Mouse (Mus musculus) intestine, embryonic 15.5 days (tissue): Measurements from ENCODE around the gene Pik3ca. TPM values are rescaled to one million over a fixed set of nuclear protein-coding genes. Genes with fewer than 3 reads are reported as not detected.

Experiments
- ATAC-seq: fragments of 200-750 bp; cut with Nextera tagmentation; 2 replicates; pipeline ENCODE4 v1.8.0; 2017; ENCODE audit warnings: moderate TSS enrichment, moderate library complexity
- H3K27ac ChIP-seq: fragments of 300-500 bp; sonication (generic); 2 replicates; pipeline ENCODE4 v1.5.1; 2015; ENCODE audit warnings: mild to moderate bottlenecking, inconsistent platforms
- H3K27me3 ChIP-seq: fragments of 300-500 bp; sonication (generic); replicated peaks from 2 replicates; pipeline ENCODE4 v1.6.1; 2015; ENCODE audit warnings: inconsistent platforms
- H3K36me3 ChIP-seq: fragments of 300-500 bp; sonication (generic); 2 replicates; pipeline ENCODE4 v1.6.1; 2015; ENCODE audit warnings: inconsistent platforms
- H3K4me1 ChIP-seq: fragments of 300-500 bp; sonication (generic); replicated peaks from 2 replicates; pipeline ENCODE4 v1.6.1; 2015; ENCODE audit warnings: inconsistent platforms
- H3K4me2 ChIP-seq: fragments of 300-500 bp; sonication (generic); replicated peaks from 2 replicates; pipeline ENCODE4 v1.6.1; 2015; ENCODE audit warnings: mild to moderate bottlenecking, inconsistent platforms
- H3K4me3 ChIP-seq: fragments of 300-500 bp; sonication (generic); replicated peaks from 2 replicates; pipeline ENCODE4 v1.5.1; 2015; ENCODE audit warnings: inconsistent platforms
- H3K9ac ChIP-seq: fragments of 300-500 bp; sonication (generic); 2 replicates; pipeline ENCODE4 v1.6.1; 2015; ENCODE audit warnings: inconsistent platforms
- H3K9me3 ChIP-seq: fragments of 300-500 bp; sonication (generic); 2 replicates; pipeline ENCODE4 v1.6.1; 2016; ENCODE audit warnings: inconsistent platforms
- WGBS: fragments of 180-500 bp; shearing (Covaris S2); methylation state at CpG from one replicate; pipeline ENCODE4 v1.1.7; 2015; 5-methylcytosine and 5-hydroxymethylcytosine counted together
- polyA plus RNA-seq: library from polyadenylated mRNA; unstranded; fragments of >200 nt; fragmentation: Nextera tagmentation; extraction: Ambion mirVana; gene quantifications from 2 replicates; pipeline ENCODE4 v1.2.1, GENCODE M21; 2015

The Pik3ca gene
- polyA plus RNA-seq, 1 experiment from 2014 or later = 10.9 TPM

- ATAC-seq = peak; percentile 62
- H3K4me2 ChIP-seq = no peak overlapping the region
Observed at GRCm38 (mm10) chr3:32381556-32381955, 15.9 kb upstream of the Pik3ca start.

GRCm38 (mm10) chr3:32392841-32393240, 4.6 kb upstream of the Pik3ca start:
- no peaks in the 10 kb centered on the region for H3K4me1 ChIP-seq
- H3K27me3 ChIP-seq = no peaks in the 10 kb centered on the region
- no peak overlapping the region for H3K4me3 ChIP-seq
- H3K9me3 ChIP-seq = no peaks in the 10 kb centered on the region
- H3K4me2 ChIP-seq = no peak overlapping the region
- WGBS = 90% methylated on average over 4 of the region's 4 CpGs
- no peak for ATAC-seq
- H3K27ac ChIP-seq = no peak overlapping the region
- H3K9ac ChIP-seq = no peak overlapping the region
- no peaks in the 10 kb centered on the region for H3K36me3 ChIP-seq

More at GRCm38 (mm10) chr3:32381556-32381955, 15.9 kb upstream of the Pik3ca start:
- Histone ChIP-seq H3K9ac (no peak overlapping the region), H3K36me3 (no peaks in the 10 kb centered on the region), H3K9me3 (no peaks in the 10 kb centered on the region), H3K27me3 (no peaks in the 10 kb centered on the region), H3K4me1 (no peaks in the 10 kb centered on the region), H3K27ac (no peak overlapping the region), H3K4me3 (no peak overlapping the region)
- WGBS = 61% methylated on average over 3 of the region's 3 CpGs

- H3K36me3 ChIP-seq = no peaks in the 10 kb centered on the region
- H3K27me3 ChIP-seq = no peaks in the 10 kb centered on the region
- ATAC-seq = no peak
- H3K27ac ChIP-seq = no peak overlapping the region
- no peaks in the 10 kb centered on the region for H3K9me3 ChIP-seq
- H3K4me1 ChIP-seq = no peaks in the 10 kb centered on the region
- no peak overlapping the region for H3K4me3 ChIP-seq
- no peak overlapping the region for H3K4me2 ChIP-seq
- H3K9ac ChIP-seq = no peak overlapping the region
- 86% methylated on average over 8 of the region's 8 CpGs for WGBS
Observed at GRCm38 (mm10) chr3:32393986-32394385, 3.5 kb upstream of the Pik3ca start.

GRCm38 (mm10) chr3:32395771-32396551, 1.5 kb upstream of the Pik3ca start:
- WGBS = 17% methylated on average over 24 of the region's 24 CpGs
- Histone ChIP-seq H3K4me3 (peak overlapping the region; percentile 93), H3K27ac (peak overlapping the region; percentile 99), H3K27me3 (no peaks in the 10 kb centered on the region), H3K9ac (peak overlapping the region; percentile 39), H3K4me2 (peak overlapping the region; percentile 63), H3K9me3 (no peaks in the 10 kb centered on the region), H3K36me3 (no peaks in the 10 kb centered on the region), H3K4me1 (peaks cover 13% of the 10 kb centered on the region; the same call in 1 of the 2 replicates)
- peak; percentile 6 for ATAC-seq

GRCm38 (mm10) chr3:32396794-32397460, 544 bp upstream of the Pik3ca start:
- H3K4me2 ChIP-seq = peak overlapping the region; percentile 63
- peak overlapping the region; percentile 99 for H3K27ac ChIP-seq
- WGBS = under 1% methylated on average over 50 of the region's 77 CpGs
- peak; percentile 98 for ATAC-seq
- no peaks in the 10 kb centered on the region for H3K27me3 ChIP-seq
- peaks cover 18% of the 10 kb centered on the region for H3K4me1 ChIP-seq
- H3K36me3 ChIP-seq = no peaks in the 10 kb centered on the region
- peak overlapping the region; percentile 93 for H3K4me3 ChIP-seq
- H3K9ac ChIP-seq = peak overlapping the region; percentile 92
- no peaks in the 10 kb centered on the region for H3K9me3 ChIP-seq

GRCm38 (mm10) chr3:32398175-32398538, 686 bp downstream of the Pik3ca start:
- Histone ChIP-seq H3K4me1 (peaks cover 18% of the 10 kb centered on the region), H3K36me3 (no peaks in the 10 kb centered on the region), H3K4me3 (peak overlapping the region; percentile 93), H3K27ac (no peak overlapping the region), H3K4me2 (peak overlapping the region; percentile 63), H3K27me3 (no peaks in the 10 kb centered on the region), H3K9ac (peak overlapping the region; percentile 92), H3K9me3 (no peaks in the 10 kb centered on the region)
- under 1% methylated on average over 7 of the region's 7 CpGs for WGBS
- no peak for ATAC-seq

- Histone ChIP-seq H3K27ac (no peak overlapping the region), H3K4me1 (peaks cover 18% of the 10 kb centered on the region), H3K4me3 (no peak overlapping the region), H3K9ac (no peak overlapping the region), H3K27me3 (no peaks in the 10 kb centered on the region), H3K4me2 (peak overlapping the region; percentile 34), H3K9me3 (no peaks in the 10 kb centered on the region), H3K36me3 (no peaks in the 10 kb centered on the region)
- 15% methylated on average over 4 of the region's 4 CpGs for WGBS
- ATAC-seq = no peak
Observed at GRCm38 (mm10) chr3:32398623-32399022, 1.2 kb downstream of the Pik3ca start.

- Histone ChIP-seq H3K27ac (no peak overlapping the region), H3K9me3 (no peaks in the 10 kb centered on the region), H3K4me3 (no peak overlapping the region), H3K36me3 (no peaks in the 10 kb centered on the region), H3K27me3 (no peaks in the 10 kb centered on the region), H3K4me1 (peaks cover 18% of the 10 kb centered on the region), H3K9ac (no peak overlapping the region), H3K4me2 (no peak overlapping the region)
- no peak for ATAC-seq
- WGBS = 29% methylated on average over 4 of the region's 4 CpGs
Observed at GRCm38 (mm10) chr3:32399381-32399780, 1.9 kb downstream of the Pik3ca start.

GRCm38 (mm10) chr3:32399931-32400330, 2.5 kb downstream of the Pik3ca start:
- no peak overlapping the region for H3K9ac ChIP-seq
- H3K4me2 ChIP-seq = no peak overlapping the region
- no peaks in the 10 kb centered on the region for H3K9me3 ChIP-seq
- no peak overlapping the region for H3K4me3 ChIP-seq
- no peaks in the 10 kb centered on the region for H3K36me3 ChIP-seq
- H3K4me1 ChIP-seq = peaks cover 19% of the 10 kb centered on the region
- WGBS = 45% methylated on average over 2 of the region's 2 CpGs
- H3K27ac ChIP-seq = no peak overlapping the region
- H3K27me3 ChIP-seq = no peaks in the 10 kb centered on the region
- no peak for ATAC-seq

GRCm38 (mm10) chr3:32401591-32401990, 4.1 kb downstream of the Pik3ca start:
- H3K9me3 ChIP-seq = no peaks in the 10 kb centered on the region
- H3K4me2 ChIP-seq = no peak overlapping the region
- H3K27ac ChIP-seq = no peak overlapping the region
- no peak overlapping the region for H3K9ac ChIP-seq
- H3K27me3 ChIP-seq = no peaks in the 10 kb centered on the region
- peaks cover 22% of the 10 kb centered on the region for H3K4me1 ChIP-seq
- 73% methylated on average over 3 of the region's 3 CpGs for WGBS
- H3K4me3 ChIP-seq = no peak overlapping the region
- no peak for ATAC-seq
- no peaks in the 10 kb centered on the region for H3K36me3 ChIP-seq

- Histone ChIP-seq H3K9ac (no peak overlapping the region), H3K4me1 (peaks cover 22% of the 10 kb centered on the region), H3K4me2 (no peak overlapping the region), H3K36me3 (no peaks in the 10 kb centered on the region), H3K27ac (no peak overlapping the region), H3K27me3 (no peaks in the 10 kb centered on the region), H3K9me3 (no peaks in the 10 kb centered on the region), H3K4me3 (no peak overlapping the region)
- WGBS = 74% methylated on average over 7 of the region's 7 CpGs
- ATAC-seq = no peak
Observed at GRCm38 (mm10) chr3:32402990-32403885, 5.8 kb downstream of the Pik3ca start.

- Histone ChIP-seq H3K9ac (no peak overlapping the region), H3K4me2 (no peak overlapping the region), H3K4me3 (no peak overlapping the region), H3K36me3 (no peaks in the 10 kb centered on the region), H3K4me1 (peaks cover 17% of the 10 kb centered on the region), H3K9me3 (no peaks in the 10 kb centered on the region), H3K27ac (no peak overlapping the region), H3K27me3 (no peaks in the 10 kb centered on the region)
- WGBS = 70% methylated on average over 1 of the region's 1 CpGs
- ATAC-seq = no peak
Observed at GRCm38 (mm10) chr3:32405699-32406098, 8.2 kb downstream of the Pik3ca start.
